Mouse (Mus musculus): ENCODE results near the gene Baz1a. TPM values are rescaled to one million over a fixed set of nuclear protein-coding genes. Genes with fewer than 3 reads are reported as not detected.

Gene Baz1a
- total RNA-seq (2023), result 101 TPM

DNA sequence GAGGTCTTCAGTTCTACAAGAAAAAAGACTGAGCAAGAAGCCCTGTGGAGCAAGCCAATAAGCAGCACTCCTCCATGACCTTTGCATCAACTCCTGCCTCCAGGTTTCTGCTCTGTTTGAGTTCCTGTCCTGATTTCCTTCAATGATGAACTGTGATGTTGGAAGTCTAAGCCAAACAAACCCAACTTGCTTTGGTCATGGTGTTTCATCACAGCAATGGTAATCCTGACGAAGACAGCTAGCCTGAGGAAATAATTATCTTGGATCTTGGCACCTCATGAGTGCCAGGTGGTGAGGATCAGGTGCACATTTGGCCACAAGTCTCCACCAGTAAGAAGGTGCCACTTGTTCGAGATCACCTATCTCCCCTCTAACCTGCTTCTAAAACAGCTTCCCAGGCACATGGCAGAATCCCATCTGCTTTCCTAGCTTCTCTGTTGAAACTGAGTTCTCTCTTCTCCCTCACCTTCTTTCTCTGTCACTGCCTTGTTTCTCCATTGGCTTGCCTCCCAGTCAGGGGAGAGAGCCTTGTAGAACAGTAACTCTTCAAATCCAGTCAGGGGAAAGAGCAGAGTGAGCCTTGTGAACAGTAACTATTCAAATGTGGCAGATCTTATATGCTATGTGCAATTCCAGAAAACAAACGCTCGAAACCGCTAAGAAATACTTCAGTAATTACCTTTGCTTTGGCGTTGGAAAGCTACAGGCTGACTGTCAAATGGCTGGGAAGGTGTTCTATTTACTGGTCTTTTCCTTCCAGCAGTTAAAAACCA lies at the start of gene Baz1a:
Gene Baz1a (minus strand): TSS at position 723 of the 773 bp plus-strand sequence.

GRCm38 (mm10) chr12:54986052-54986717 lies 28.0 kb downstream of the Baz1a start, which contains the start of gene Gm20403:
Gm20403 (minus strand) TSS chr12:54986529.

DNA sequence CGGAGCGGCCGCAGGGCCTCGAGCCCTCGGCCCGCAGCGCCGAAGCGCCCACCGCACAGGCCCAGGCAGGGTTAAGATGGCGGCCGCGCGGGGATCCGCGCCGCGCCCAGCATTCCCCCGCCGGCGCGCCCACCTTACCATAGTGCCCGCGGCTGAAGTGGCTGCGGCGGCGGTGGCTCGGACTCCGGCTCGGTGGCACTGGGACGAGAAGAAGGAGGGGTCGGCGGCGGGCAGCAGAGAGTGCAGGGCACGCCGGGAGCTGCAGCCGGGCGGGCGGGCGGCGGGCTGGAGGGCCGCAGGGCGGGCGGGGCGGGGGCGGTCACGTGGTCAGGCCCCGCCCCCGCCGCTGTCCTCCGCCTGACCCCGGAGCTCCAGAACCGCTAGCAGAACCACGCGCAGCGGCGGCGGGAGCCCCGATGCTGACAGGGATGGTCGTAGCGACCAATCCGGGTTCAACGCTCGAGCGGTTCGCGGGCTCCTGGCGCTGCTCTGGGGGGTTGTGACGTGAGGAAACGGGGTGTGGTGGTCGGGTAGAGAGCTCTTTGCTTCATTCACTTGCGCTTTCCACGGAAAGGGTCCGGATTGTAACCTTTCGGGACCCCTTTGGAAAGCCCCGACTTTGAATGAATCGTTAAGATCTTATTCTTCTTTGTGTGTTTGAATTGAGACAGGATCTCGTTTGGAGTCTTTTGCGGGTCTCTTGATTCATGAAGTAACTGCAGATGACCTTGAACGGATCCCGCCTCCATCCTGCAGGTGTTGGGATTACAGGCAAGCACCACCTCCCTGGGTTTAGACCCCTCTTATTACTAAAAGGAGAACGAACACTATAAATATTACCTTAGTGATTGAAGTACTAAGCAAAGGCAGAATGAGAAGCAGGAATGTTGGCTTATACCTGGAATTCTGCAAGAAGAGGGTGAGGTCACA lies 151.3 kb downstream of the Baz1a start, which contains the start of gene Cfl2:
Gene Cfl2 (minus strand): TSS at position 272 of the 930 bp plus-strand sequence.

Other genes starting within 250 kb of the Baz1a start
- gene Snx6, start 218.6 kb downstream of the Baz1a start, total RNA-seq (2023), result 58.6 TPM
- 29.3 TPM for gene Cfl2, start 151.5 kb downstream of the Baz1a start, total RNA-seq (2023)
- gene Gm20403, start 27.8 kb downstream of the Baz1a start, total RNA-seq (2023), result not detected
- 12.3 TPM for gene 2700097O09Rik, start 65.8 kb upstream of the Baz1a start, total RNA-seq (2023)
- gene Srp54a, start 65.9 kb upstream of the Baz1a start, total RNA-seq (2023), result 52.8 TPM
- gene Fam177a, start 110.1 kb upstream of the Baz1a start, total RNA-seq (2023), result 3.3 TPM
- 41.1 TPM for gene Srp54b, start 140.8 kb upstream of the Baz1a start, total RNA-seq (2023)
- gene 1700047I17Rik2, start 185.2 kb upstream of the Baz1a start, total RNA-seq (2023), result 15.6 TPM
- gene Srp54c, start 215.8 kb upstream of the Baz1a start, total RNA-seq (2023), result 23.9 TPM